Mouse (Mus musculus) thymus, adult 2 months (tissue): ENCODE results near the gene Ttc13.

ENCODE experiments used
- CTCF ChIP-seq: fragments of 200-500 bp; IDR thresholded peaks from 2 replicates; pipeline ENCODE4 v1.5.1; 2012; ENCODE audit warnings: mild to moderate bottlenecking, control low read depth, low read length, moderate library complexity, borderline replicate concordance; ENCODE audit not compliant: control insufficient read depth, poor library complexity, insufficient read depth; ENCODE audit errors: extremely low read depth
- POLR2A ChIP-seq: fragments of 200-500 bp; IDR thresholded peaks from 2 replicates; pipeline ENCODE4 v1.6.1; 2012; ENCODE audit warnings: mild to moderate bottlenecking, low read length, control low read depth, moderate library complexity; ENCODE audit not compliant: control insufficient read depth, poor library complexity, insufficient read depth; ENCODE audit errors: extremely low read depth

- no peak for TF ChIP-seq CTCF
- no peak for TF ChIP-seq POLR2A
Observed at GRCm38 (mm10) chr8:124664414-124664813, 57.4 kb downstream of the Ttc13 start.
